Mouse (Mus musculus) megakaryocyte-erythroid progenitor cell, adult 5-6 weeks (primary cell): Measurements from ENCODE around the gene Galnt9. TPM values are rescaled to one million over a fixed set of nuclear protein-coding genes. Genes with fewer than 3 reads are reported as not detected.

Experiments
- ATAC-seq: replicated peaks from 2 replicates; pipeline ENCODE4 v1.8.0; 2016; ENCODE audit warnings: mild to moderate bottlenecking, inconsistent platforms; ENCODE audit not compliant: severe bottlenecking, poor library complexity, low FRiP score, low TSS enrichment
- total RNA-seq, 2 experiments: library from RNA; stranded (forward) in 1 of 2; stranded (reverse) in 1 of 2; fragments of 200-1000, 215-1000 nt in 1 of 2; fragments of >200 nt in 1 of 2; fragmentation: Nextera tagmentation in 1 of 2; gene quantifications; 2 replicates each; pipeline ENCODE4 v1.2.3; 2014 to 2017

The Galnt9 gene
- total RNA-seq (2014; fragmentation: Nextera tagmentation) (not detected in 2 replicates), total RNA-seq (2017) (not detected in 2 replicates)

DNA sequence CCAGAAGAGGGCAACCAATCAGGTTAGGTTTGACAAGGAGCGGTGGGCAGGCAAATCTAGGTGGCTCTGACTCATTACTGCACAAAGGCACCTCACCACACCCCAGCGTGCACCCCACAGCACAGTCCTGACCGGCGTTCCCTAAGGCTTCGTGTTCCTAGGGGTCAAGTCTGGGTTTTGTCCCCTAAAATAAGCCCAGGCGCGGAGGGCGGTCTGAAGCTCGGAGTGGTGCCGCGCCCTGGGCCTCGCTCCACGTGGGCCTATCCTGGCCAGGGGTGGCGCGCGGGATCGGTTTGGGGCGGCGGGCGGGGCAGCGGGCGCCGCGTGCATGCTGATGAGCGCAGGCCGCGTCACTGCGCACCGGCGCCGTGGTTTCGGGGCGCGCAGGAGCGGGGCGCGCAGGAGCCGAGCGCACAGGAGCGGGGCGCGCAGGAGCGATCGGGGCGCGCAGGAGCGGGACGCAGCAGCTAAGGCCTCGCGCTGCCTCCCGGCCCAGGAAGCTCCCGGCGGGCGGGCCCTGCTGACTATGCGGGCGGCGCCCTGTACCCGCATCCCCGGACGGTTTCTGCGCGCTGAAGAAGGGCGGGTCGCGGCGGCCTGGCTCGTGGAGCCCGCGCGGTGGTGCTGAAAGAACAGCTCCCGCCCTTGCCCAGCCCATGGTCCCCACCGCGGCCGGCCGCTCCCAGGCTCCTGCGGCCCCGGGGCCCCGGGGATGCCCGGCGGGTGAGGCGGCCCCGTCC, at the start of gene Galnt9:
Galnt9 (plus strand) TSS at position 405 of the 740 bp plus-strand sequence.
- peak; percentile 85 for ATAC-seq

DNA sequence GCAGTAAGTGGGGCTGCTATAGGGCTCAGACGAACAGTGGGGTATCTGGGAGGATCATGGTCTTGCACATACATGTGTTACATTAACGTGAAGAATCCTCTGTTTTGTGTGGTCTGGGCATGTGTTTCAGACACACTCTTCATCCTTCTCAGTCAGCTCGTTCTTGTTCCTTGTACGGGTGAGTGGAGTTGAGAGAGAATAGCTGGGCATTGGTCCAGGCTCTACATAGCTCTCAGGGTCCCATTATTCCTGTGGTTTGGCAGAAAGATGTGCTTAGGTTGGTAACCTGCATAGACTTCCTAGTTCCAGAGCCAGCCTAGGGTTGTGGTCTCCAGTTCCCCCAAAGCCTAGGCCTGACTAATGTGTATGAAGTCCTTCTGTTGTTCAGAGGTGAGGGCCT, 49.8 kb upstream of the Galnt9 start:
- no peak for ATAC-seq

DNA sequence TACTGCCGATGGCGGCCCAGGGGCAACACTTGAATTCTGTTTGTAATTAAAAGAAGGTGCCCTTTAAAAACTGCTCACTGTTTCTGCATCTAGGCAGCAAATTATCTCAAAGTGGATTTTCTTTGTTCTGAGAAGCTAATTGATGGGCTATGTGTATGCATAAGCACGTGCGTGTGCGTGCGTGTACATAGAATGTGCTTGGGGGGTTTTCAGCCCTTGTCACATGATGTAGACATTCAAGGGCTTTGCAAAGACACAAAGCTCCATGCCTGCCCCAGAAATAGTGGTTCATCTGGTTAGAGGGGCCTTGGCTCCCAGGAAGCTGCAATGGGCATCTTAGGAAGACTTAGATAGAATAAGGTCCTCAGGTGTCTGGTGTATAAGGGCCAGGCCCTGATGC, 49.1 kb upstream of the Galnt9 start:
- ATAC-seq: no peak

DNA sequence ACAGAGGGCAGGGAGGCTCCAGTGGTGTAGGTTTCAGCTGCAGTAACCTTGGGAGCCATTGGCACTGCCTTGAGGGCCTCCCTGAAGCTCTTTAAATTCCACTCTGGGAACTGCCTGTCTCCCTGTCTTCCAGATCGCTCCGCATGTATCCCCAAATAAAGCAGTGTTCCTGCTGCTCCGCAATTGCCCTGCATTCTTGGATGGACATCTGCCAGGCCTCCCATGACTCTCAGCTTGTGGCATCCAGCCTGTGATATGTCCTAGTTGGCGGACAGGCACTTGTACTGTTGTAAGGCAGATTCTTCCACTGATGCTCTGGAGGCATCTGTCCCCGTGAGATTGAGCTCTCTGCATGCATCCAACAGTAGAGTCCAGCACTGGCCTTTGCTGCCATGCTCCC, 46.6 kb upstream of the Galnt9 start:
- ATAC-seq: no peak

DNA sequence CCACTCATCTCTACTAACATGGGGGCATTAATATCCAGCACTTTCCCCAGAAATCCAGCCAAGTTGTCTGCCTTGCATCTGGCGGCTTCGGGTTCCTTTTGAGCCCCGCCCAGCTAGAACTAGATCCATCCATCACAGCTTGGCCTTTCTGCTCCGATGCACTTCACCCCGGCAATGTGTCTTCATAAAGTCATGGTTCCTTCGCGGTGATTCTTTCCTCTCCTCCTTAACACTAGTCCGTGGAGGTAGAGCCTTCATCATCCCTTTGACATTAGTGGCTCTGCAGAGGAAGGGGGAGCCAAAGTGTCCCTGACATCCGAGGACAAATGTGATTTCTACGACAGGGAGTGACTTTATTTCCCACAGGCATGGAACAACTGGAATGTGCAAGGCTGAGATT, 46.1 kb upstream of the Galnt9 start:
- ATAC-seq: no peak

DNA sequence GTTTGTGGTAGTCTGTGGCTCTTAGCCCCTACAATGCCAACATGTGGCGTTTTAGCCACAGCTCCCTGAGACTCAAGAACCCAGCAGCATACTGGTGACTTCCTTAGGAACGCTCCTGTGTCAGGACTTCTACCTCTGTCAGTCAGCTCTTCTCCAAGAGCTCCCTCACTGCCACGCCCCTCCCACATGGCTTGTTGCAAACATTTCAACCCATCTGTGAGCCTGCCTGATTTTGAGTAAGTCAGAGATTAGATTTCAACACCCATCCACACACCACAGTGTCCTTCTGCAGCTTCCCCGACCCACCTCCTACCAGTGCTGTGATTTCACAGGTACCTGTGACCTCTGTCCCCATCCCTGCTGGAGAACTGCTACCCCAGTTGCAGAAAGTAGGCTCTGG, 43.9 kb upstream of the Galnt9 start:
- no peak for ATAC-seq

DNA sequence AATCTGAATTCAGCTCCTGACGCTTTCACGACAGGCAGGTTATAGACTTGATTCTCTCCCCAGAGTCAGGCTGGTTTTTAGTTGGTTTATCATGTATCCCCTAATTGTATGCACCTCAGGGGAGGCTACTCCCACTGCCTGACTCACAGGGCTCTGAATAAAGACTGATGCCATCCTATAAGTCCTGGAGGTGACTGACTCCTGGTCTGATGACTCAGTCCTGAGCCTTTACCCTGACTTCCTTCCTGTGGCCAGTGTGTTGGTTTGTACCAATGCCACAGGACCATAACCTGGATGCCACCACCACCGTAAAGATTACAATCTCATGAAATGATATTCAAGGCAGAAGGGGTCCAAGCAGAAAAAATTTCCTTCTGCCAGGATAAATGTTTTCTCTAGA, 40.8 kb upstream of the Galnt9 start:
- no peak for ATAC-seq

DNA sequence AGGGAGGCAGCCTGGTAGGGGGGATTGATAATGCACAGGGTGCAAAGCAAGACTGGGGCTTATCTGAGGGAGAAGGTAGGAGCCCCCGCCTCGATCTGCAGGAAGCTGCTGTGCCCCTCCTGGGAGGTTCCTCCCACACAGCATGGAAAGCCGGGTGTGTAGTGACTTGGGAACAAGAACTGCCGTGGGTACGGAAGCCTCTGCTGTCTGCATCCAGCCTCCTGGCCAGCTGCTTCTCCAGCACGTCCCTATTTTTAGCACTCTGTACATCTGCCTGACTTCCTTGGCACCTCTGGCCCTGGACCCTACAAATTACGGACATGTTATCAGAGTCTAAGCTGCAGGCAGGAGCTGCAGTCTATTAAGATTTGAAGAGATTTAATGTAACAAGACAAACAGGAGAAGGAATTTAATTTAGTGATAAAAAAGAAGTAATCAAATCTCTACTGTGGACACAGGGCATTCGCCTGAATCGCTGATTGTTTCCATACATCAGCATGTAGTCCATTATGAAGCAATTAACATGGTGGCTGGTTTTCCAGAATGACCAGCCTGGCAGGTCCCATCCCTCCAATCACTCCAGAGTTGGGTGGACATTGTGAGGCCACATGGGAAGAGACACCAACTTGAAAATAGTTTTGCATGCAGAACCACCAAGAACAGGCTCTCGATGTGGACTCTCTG, 38.4 kb upstream of the Galnt9 start:
- no peak for ATAC-seq

DNA sequence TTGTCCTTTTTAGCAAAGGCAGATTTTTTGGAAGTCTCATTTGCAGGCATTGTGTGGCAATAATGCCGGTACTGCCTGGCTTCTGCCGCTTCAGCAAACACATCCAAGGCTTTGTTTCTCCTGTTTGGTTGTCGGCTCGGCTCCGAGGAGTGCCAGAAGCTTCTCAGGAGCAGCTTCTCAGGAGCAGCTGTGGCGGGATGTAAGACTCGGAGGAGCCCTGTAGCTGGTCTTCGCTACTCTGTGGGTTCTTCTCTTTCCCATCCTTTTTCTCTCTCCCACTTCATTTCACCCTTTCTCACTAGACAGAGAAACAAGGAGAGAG, 37.9 kb upstream of the Galnt9 start:
- ATAC-seq: no peak

DNA sequence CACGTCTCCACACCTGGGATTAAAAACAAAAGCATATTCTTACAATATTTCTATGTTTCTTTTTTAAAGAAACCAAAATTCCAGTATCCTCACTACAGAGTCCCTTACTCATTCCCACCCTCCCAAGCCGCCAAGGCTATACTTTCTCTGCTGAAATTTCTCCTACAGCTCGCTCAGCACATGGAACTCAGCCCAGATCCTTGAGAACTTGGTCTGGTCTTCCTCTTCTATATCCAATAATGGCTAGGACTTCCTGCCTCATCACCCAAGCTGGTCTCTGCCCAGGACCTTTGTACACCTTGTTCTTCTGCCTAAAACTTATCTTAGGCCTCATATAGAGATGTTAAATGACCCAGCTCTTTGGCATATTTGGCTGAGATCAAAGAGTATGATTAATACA, 37.3 kb upstream of the Galnt9 start:
- no peak for ATAC-seq

DNA sequence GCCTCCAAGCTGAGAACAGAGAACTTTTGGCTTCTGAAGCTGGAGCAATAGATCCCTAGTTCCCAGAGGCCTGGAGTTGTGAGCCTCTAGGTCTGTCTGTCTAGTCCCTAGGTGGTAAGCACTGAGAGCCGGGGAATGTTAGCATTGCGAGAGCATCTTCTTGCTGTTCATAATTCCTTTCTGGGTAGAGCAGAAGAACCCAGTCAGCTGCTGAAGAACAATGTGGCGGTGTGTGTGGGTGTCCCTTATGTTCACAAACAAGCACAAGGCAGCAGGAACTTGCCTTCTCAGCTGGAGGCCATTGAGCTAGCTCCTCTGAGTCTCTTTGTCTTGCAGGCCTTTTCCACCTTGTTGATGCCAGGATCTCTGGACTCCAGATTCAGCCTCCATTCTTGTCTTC, 36.2 kb upstream of the Galnt9 start:
- ATAC-seq: no peak

DNA sequence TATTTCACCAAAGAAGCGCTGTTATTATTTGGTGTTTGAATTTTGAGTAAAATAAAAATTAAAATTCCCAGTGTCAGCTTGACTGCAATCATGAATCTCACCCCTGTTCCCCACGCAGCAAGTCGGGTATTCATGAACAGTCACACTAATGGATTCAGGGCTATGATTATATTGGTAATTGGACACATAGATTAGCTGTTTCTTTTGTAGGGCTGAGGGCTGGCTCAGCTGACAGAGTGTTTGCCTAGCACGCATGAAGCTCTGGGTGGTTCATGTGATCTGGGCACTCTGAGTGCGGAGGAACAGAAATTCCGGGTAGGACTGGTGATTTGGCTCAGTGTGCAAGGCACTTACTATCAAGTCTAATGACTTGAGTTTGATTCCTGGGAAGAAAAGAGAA, 33.8 kb upstream of the Galnt9 start:
- ATAC-seq: no peak

DNA sequence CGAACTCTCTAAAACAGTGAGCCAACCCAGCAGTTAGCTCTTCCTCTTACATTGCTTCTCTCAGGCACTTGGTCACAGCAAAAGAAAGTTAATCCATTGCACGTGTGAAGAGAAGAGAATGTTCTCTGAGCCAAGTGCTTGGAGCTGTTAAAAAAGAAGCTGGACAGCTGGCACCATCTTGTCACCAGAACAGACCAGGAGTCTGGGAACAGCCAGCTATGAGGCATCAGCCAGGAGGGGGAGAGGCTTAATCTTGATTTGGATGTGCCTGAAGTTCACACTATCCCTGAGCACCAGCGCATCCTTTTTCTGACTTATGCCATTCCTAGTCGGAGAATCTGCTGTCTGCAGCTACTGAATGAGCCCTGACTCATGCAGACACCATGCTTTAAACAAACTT, 30.4 kb upstream of the Galnt9 start:
- no peak for ATAC-seq

DNA sequence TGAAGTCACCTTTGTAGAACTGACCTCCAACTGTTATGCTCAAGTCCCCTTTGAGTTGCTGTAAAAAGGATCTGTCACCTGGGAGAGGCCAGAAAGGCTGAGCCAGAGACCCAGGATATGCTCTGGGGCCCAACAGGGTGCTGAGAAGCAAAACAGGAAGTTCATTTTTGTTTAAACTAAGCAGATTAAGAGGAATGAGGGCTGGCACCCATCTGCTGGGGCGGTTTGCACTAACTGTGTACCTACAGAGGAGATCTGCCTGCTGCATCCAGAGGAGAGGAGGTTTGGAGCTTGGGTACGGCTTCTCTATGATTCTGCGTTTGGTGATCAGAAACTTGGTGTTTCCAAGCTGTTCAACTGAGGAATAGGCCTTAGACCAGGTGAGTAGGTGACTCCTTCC, 29.5 kb upstream of the Galnt9 start:
- no peak for ATAC-seq

DNA sequence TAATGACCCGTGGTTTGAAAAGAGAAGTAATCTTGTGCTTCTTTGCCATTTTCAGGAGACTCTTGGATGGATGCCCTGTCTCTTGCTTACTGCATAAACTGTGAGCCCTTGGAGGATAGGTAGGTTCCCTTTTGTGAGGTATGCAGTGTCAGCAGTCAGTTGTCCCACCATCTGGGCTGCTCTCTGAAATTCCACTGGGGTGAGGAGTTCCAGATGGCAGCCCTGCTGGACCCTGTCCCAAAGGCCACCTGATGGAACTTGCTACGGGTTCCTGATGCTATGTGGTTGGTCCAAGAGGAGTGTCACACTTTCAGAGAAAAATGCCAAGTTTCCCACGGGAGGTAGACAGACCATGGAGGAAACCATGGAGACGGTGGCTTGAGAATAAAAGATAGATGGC, 27.8 kb upstream of the Galnt9 start:
- ATAC-seq: no peak

DNA sequence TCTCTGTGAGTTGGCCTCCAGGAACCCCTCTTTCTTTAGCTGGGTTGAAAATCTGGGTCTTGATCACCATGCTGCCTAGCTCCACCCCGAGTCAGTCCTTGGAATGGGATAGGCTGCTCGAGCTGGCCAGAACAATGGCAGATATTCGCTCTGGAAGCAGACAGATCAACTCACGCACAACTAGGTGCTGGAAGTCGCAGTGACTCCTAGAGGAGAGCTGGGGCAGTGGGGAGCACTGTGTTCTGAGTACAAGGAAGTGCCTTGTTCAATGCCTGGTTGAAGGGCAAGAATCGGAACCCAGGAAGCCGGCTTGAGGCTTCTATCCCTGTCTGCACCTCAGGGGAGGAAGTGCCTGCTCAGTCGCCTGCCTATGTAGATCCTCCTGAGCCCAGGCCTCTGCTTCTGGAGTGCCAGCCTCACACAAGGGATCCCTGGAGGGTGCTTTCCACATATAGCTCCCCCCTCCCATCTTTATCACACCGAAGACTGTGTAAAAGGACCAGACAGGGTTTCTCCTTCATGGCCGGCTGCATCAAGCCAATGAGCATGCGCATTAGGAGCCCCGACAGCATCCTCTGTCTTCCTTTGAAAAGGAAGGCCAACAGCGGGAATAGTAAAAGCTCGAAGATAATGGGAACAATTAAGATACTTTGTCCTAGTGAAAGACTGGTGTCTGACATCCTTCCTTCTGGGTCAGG, 25.9 kb upstream of the Galnt9 start:
- no peak for ATAC-seq

DNA sequence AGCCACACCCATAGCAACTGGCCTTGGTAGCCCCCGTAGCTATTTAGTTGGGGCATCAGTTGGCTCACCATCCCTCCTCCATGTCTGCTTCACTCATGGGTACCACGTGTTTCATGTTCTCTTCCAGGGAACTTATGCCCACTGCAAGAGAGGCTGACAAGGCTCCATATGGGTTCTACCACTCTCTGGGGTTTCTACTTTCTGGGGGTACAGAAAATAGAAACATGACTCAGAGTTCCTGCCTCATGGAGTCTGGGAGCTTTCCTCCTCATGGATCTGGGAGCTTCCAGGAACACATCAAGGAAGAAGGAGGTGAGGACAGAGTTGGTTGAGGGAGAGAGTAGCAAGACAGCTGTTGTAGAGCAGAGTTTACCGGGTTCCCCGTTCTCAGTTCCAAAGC, 23.2 kb upstream of the Galnt9 start:
- ATAC-seq: no peak

DNA sequence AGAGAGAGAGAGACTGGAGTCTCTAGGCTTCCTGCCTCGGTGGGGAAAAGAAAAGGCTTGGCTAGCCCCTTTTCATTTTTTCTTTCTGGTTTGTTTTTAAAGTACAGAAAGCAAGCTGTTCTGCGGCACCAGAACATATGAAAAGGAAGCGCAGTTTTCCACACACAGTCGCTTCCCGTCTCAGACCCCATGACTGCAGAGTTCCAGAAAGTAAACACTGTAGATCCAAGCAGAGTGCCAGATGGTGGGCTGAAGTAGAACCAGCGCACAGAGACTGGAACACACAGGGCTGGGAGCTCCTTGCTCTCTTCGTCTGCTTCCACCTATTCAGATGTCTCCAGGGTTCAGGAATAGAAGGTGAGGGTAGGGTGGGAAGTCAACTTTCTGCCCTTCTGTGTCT, 22.3 kb upstream of the Galnt9 start:
- no peak for ATAC-seq

DNA sequence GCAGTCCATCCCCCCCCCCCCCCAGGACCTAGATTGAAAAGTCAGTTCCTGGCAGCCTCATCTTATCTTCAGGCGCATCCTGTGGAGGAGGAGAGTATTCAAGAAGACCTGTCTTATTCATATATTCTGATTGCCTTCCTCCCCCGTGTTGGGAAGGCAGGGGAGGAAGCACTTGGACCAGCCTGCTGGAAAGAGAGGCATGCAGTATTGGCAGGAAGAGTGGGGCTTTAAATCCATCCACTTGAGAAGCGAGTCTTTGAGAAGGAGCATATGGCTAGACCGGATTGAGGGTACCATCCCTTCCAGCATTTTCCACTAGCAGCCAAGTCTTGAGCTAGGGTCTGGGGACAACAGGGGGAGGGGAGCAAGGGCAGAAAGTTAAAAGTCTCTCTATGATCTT, 20.9 kb upstream of the Galnt9 start:
- ATAC-seq: no peak

DNA sequence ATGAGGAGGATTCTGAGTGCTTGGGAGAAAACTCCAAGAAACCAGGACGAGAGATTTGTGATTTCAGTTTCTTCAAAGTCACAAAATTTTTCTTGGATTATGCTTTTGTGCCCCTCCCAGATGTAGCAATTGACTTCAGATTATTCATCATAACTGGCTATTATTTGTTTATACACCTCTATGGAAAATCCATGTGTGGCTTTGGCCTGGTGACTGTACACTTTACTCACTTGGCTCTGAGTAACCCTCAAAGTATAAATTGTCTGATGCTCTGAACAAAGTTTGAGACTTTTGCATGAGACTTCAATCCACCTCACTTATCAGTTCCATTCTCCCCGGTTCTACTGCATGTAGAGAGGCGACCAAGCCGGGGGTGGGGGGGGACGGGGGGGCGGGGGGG, 18.5 kb upstream of the Galnt9 start:
- ATAC-seq: no peak

DNA sequence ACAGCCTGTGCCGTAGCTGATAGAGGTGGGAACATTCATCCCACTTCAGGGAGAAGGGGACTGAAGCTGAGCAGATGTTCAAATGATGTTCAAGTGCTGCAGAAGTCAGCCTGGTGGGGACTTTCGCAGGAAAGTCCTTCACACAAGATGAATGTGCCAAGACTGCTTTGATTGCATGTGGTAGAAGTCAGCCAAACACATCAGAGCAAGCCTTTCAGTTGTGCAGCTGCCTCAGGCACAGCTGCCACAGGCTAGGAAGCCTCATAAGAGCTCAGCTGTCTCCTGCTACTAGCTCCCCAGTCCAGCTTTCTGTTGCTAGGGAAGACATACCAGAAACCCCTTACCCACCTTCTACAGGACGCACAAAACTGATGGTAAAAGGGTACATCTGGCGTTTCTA, 17.6 kb upstream of the Galnt9 start:
- ATAC-seq: no peak
